Mouse (Mus musculus): Measurements from ENCODE around the gene Tspan5.

GRCm38 (mm10) chr3:138847809-138848208, 105.8 kb downstream of the Tspan5 start:
- TF ChIP-seq CTCF (IDR thresholded peaks at IDR 0.05; ENCODE audit: insufficient read depth, low read length): no peak
- TF ChIP-seq POLR2A (IDR thresholded peaks at IDR 0.05; ENCODE audit: borderline replicate concordance, extremely low read depth, low read depth, low read length): no peak

Measured in lung, adult 2 months (tissue).